Mouse (Mus musculus): ENCODE measurements around the gene Stat5b. TPM values are rescaled to one million over a fixed set of nuclear protein-coding genes. Genes with fewer than 3 reads are reported as not detected.

Stat5b gene
- polyA plus RNA-seq, 1 experiment, result 30.8 TPM

DNA sequence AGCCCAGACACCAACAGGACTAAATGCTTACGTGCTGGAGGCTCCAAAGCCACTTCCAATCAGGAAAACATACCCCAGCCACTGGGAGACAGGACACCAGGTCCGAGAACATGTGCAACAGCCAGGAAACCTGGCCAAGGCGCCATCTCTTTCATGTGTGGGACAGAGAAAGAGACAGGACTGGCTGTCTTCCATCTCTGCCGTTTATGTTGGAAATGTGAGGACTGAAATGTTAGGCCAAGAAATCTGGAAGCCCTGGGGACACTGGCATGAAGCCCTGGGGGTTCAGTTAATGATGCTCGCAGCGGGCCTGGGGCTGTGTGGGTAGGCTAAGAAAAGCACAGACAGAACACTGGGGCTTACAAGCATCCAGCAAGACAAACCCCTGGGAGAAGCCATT, 40.0 kb upstream of the Stat5b start:
- Histone ChIP-seq H3K4me1 (ENCODE audit: control insufficient read depth, insufficient read depth, low read length) (no peaks in the 10 kb centered on the region), H3K4me3 (ENCODE audit: insufficient read depth, low read length) (no peak overlapping the region), H3K27ac (ENCODE audit: insufficient read depth, low read depth, low read length) (no peak overlapping the region)
- TF ChIP-seq POLR2A (IDR thresholded peaks at IDR 0.05; ENCODE audit: borderline replicate concordance, low read depth, low read length), result no peak
- TF ChIP-seq CTCF (IDR thresholded peaks at IDR 0.05; ENCODE audit: low read depth, low read length), result no peak

DNA sequence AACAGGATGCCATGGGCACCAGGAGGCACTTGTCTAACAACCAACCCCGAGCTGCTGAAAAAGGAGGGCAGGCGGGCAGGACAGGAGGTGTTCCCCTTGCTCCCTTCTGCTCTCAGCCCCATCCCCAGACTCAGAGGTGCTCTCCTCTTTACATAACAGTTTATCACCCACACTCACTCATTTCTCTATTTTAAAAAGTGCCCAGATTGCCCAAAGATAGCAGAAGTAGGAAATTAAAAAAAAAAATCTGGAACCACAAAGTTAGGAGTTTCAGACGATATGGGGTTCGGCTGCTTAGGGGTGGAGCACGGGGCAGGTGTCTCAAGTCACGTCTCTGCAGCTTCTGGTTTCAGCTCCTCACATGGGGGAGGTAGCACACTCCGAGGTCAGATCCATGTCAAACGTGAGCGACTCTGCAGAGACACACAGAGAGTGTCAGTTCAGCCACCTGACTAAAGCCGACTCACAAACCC, 37.9 kb upstream of the Stat5b start:
- no peak overlapping the region for H3K4me3 ChIP-seq (ENCODE audit: insufficient read depth, low read length)
- H3K27ac ChIP-seq (ENCODE audit: insufficient read depth, low read depth, low read length), result no peak overlapping the region
- no peak for TF ChIP-seq CTCF (IDR thresholded peaks at IDR 0.05; ENCODE audit: low read depth, low read length)
- TF ChIP-seq POLR2A (IDR thresholded peaks at IDR 0.05; ENCODE audit: borderline replicate concordance, low read depth, low read length), result no peak
- H3K4me1 ChIP-seq (ENCODE audit: control insufficient read depth, insufficient read depth, low read length), result no peaks in the 10 kb centered on the region

DNA sequence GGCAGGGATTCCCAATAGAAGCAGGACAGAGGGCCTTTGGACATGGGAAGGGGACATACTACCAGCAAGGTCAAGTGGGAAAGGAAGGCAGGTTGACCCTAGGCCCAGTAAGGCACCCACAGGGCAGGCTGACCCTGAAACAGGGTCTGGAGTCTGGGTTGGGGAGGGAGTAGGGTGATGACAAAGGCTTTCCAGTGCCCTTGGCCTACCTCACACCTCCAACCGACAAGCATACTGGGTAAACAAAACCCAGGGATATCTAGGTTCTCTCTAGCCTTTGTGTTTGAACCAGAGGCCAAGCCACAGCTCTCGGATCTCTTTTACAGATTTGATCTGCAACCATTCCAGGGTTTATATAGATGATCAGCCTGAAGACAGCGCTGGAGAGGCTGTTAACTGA, 37.2 kb upstream of the Stat5b start:
- Histone ChIP-seq H3K4me1 (ENCODE audit: control insufficient read depth, insufficient read depth, low read length) (no peaks in the 10 kb centered on the region), H3K4me3 (ENCODE audit: insufficient read depth, low read length) (no peak overlapping the region), H3K27ac (ENCODE audit: insufficient read depth, low read depth, low read length) (no peak overlapping the region)
- TF ChIP-seq POLR2A (IDR thresholded peaks at IDR 0.05; ENCODE audit: borderline replicate concordance, low read depth, low read length) (no peak), CTCF (IDR thresholded peaks at IDR 0.05; ENCODE audit: low read depth, low read length) (no peak)

DNA sequence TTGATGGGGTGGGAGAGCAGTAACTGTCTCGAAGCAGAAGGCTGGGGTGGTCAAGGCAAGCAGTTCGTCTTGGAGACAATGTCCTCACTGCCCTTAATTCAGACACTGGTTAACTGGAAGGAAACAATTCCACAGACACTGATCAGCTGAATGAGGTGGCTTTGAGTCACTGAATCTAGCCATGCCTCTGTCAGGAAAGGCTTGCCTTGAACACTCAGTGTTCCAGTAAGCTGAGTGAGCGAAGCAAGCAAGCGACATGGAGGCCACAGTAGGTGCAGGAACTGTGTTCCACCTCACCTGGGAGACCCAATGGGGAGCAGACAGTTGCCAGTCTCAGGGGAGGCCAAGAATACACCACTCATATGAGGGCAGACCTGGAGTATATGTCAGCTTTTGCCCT, 36.7 kb upstream of the Stat5b start:
- Histone ChIP-seq H3K27ac (ENCODE audit: insufficient read depth, low read depth, low read length) (no peak overlapping the region), H3K4me1 (ENCODE audit: control insufficient read depth, insufficient read depth, low read length) (no peaks in the 10 kb centered on the region), H3K4me3 (ENCODE audit: insufficient read depth, low read length) (no peak overlapping the region)
- TF ChIP-seq CTCF (IDR thresholded peaks at IDR 0.05; ENCODE audit: low read depth, low read length) (no peak), POLR2A (IDR thresholded peaks at IDR 0.05; ENCODE audit: borderline replicate concordance, low read depth, low read length) (no peak)

DNA sequence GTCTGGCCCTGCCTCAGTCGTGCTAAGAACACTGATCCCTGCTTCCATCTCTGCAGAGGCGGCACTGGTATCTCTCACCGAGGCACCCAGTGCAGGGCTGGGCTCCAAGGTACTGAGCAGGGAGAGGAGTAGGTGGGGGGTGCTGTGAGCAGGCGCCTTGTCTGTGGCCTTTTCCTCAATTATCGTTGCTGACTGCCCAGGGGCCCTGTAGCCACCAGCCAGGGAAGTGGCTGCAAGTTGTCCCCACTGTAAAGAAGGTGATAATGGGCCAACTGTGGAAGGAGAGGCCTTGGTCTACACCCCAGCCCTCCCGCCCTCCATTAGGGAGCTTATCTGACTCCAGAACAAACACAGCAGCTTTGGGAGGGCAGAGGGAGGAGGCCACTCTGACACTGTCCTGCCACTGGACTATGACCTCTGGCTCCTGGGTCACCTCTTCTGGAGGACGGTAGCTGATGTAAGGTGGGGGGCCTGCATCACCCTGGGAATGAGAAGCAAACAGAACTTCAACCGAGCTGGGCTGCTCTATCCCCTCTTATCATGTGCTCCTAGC, 35.7 kb upstream of the Stat5b start:
- Histone ChIP-seq H3K27ac (ENCODE audit: insufficient read depth, low read depth, low read length) (no peak overlapping the region), H3K4me1 (ENCODE audit: control insufficient read depth, insufficient read depth, low read length) (no peaks in the 10 kb centered on the region), H3K4me3 (ENCODE audit: insufficient read depth, low read length) (no peak overlapping the region)
- no peak for TF ChIP-seq POLR2A (IDR thresholded peaks at IDR 0.05; ENCODE audit: borderline replicate concordance, low read depth, low read length)
- TF ChIP-seq CTCF (IDR thresholded peaks at IDR 0.05; ENCODE audit: low read depth, low read length), result no peak

DNA sequence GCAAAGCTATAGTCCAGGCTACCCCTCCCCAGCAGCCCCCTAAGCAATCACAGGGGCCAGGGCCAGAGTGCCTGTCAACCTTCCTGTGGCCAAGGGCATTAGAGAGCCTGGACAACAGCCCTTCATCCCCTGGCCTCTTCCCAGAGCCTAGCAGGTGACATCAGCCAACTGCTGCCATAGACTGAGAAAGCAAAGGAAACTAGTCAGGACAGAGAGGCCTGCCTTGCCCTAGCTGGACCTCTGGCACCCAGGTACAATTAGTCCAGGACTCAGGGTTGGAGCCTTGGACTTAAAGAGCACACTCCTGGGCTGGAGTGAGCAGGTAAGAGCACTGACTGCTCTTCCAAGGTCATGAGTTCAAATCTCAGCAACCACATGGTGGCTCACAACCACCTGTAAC, 34.9 kb upstream of the Stat5b start:
- no peaks in the 10 kb centered on the region for H3K4me1 ChIP-seq (ENCODE audit: control insufficient read depth, insufficient read depth, low read length)
- no peak overlapping the region for H3K27ac ChIP-seq (ENCODE audit: insufficient read depth, low read depth, low read length)
- TF ChIP-seq CTCF (IDR thresholded peaks at IDR 0.05; ENCODE audit: low read depth, low read length), result no peak
- no peak for TF ChIP-seq POLR2A (IDR thresholded peaks at IDR 0.05; ENCODE audit: borderline replicate concordance, low read depth, low read length)
- no peak overlapping the region for H3K4me3 ChIP-seq (ENCODE audit: insufficient read depth, low read length)

DNA sequence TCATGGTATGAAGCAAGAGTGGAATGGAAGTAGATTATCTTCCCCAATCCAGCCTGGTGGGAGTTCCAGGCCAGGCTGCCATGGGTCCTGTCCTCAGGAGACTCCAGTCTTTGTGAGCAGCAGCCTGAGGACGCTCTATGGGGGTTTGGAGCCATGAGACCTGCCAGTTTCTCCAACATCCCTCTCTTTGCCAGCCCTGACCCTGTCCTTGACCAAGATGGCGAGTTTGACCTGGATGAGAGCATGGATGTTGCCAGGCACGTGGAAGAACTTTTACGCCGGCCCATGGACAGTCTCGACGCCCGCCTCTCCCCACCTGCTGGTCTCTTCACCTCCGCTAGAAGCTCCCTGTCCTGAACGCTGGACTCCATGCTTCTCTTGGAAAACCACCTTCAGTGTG, 33.1 kb upstream of the Stat5b start:
- TF ChIP-seq CTCF (IDR thresholded peaks at IDR 0.05; ENCODE audit: low read depth, low read length), result no peak
- TF ChIP-seq POLR2A (IDR thresholded peaks at IDR 0.05; ENCODE audit: borderline replicate concordance, low read depth, low read length), result no peak
- Histone ChIP-seq H3K27ac (ENCODE audit: insufficient read depth, low read depth, low read length) (no peak overlapping the region), H3K4me1 (ENCODE audit: control insufficient read depth, insufficient read depth, low read length) (no peaks in the 10 kb centered on the region), H3K4me3 (ENCODE audit: insufficient read depth, low read length) (no peak overlapping the region)

DNA sequence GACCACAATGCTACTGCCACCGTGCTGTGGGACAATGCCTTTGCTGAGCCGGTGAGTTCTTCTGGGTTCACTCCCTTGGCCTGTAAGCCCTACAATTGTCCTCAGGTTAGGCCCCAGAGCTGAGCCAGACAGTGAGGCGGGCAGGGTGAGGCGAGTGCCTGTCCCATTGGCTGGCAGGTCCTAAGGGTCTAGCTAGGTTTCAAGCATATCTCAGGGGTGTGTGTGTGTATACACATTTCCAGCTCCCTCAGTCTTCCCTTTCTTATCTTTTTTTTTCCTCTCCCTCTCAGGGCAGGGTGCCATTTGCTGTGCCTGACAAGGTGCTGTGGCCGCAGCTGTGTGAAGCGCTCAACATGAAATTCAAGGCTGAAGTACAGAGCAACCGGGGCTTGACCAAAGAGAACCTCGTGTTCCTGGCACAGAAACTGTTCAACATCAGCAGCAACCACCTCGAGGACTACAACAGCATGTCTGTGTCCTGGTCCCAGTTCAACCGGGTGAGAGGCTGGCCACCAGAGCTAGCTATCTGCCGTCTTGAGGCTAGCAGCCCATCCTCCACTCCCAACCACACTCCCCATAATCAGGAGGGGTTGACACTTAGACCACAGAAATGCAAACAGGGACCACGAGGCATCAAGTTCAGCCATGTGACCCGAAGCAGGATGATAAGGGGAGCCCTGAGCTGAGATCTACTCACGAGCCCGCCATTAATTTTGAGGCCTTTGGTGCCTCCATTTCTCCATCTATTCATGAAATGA, 29.0 kb upstream of the Stat5b start:
- no peak overlapping the region for H3K27ac ChIP-seq (ENCODE audit: insufficient read depth, low read depth, low read length)
- no peaks in the 10 kb centered on the region for H3K4me1 ChIP-seq (ENCODE audit: control insufficient read depth, insufficient read depth, low read length)
- H3K4me3 ChIP-seq (ENCODE audit: insufficient read depth, low read length), result no peak overlapping the region
- TF ChIP-seq CTCF (IDR thresholded peaks at IDR 0.05; ENCODE audit: low read depth, low read length), result no peak
- no peak for TF ChIP-seq POLR2A (IDR thresholded peaks at IDR 0.05; ENCODE audit: borderline replicate concordance, low read depth, low read length)

DNA sequence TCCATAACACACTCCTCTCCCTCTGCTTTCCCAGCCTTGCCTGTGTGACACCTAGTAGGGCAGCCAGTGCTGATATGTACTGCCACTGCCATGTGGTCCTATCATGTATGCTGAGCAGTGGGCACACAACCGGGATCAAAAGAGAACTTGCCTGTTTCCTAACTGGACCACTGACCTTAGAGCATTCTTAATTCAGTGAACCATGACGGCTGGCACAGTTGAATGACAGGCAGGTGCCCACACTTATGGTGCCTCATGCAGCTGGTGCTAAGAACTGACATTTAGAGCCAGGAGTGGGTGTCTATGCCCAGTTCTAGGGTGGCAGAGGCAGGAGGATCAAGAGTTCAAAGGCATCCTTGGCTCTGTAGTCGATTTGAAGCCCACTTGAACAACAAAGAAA, 25.2 kb upstream of the Stat5b start:
- Histone ChIP-seq H3K4me3 (ENCODE audit: insufficient read depth, low read length) (no peak overlapping the region), H3K27ac (ENCODE audit: insufficient read depth, low read depth, low read length) (no peak overlapping the region), H3K4me1 (ENCODE audit: control insufficient read depth, insufficient read depth, low read length) (no peaks in the 10 kb centered on the region)
- no peak for TF ChIP-seq CTCF (IDR thresholded peaks at IDR 0.05; ENCODE audit: low read depth, low read length)
- TF ChIP-seq POLR2A (IDR thresholded peaks at IDR 0.05; ENCODE audit: borderline replicate concordance, low read depth, low read length), result no peak

DNA sequence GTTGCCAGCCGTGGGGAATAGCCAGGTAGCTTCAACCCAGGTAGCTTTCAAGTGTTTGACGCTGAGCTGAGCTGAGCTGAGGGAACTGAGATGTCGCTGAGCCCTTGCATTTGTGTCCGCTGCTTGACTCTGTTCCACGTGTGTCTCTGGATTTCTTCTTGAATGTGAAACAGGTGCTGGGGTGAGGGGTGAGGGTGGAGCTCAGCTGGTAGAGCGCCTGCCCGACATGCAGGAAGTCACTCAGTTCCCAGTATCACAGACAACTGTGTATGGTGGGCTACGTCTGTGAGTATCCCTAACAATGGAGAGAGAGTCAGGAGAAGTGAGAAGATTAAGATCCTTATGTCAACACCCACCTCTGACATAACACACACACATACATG, 20.4 kb upstream of the Stat5b start:
- no peak overlapping the region for H3K27ac ChIP-seq (ENCODE audit: insufficient read depth, low read depth, low read length)
- no peaks in the 10 kb centered on the region for H3K4me1 ChIP-seq (ENCODE audit: control insufficient read depth, insufficient read depth, low read length)
- TF ChIP-seq CTCF (IDR thresholded peaks at IDR 0.05; ENCODE audit: low read depth, low read length) (no peak), POLR2A (IDR thresholded peaks at IDR 0.05; ENCODE audit: borderline replicate concordance, low read depth, low read length) (no peak)
- H3K4me3 ChIP-seq (ENCODE audit: insufficient read depth, low read length), result no peak overlapping the region
